Mouse (Mus musculus): ENCODE measurements around the gene Adgre1. TPM values are rescaled to one million over a fixed set of nuclear protein-coding genes. Genes with fewer than 3 reads are reported as not detected.

Gene Adgre1
- polyA plus RNA-seq, 1 experiment: not detected

DNA sequence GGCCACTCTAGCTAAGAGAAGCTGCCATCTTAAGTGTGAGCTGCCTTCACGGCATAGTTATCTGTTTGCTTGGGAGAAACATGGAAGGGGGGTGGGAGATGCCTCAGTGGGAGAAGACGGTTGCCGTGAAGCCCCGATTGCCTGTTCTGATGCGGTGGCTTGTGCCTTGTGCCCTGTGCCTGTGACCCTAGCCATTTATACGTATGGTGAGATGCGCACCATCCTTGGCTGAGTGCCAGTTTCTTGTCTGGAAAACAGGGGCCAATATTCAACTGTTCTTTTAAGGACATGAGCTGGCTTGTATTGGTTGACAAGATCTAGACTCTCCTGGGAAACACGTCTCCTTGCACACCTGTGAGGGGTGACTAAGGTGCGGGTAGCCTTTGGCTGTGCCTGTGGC, 7.4 kb upstream of the Adgre1 start:
- TF ChIP-seq POLR2A (IDR thresholded peaks at IDR 0.05; ENCODE audit: insufficient read depth, low read depth, low read length) (no peak), CTCF (IDR thresholded peaks at IDR 0.05; ENCODE audit: insufficient read depth, low read depth, low read length) (no peak)
- no peaks in the 10 kb centered on the region for H3K4me1 ChIP-seq (ENCODE audit: control insufficient read depth, insufficient read depth, low read length)
- no peak overlapping the region for H3K27ac ChIP-seq (ENCODE audit: insufficient read depth, low read depth, low read length)
- WGBS: 91% methylated on average over 9 of the region's 9 CpGs
- H3K4me3 ChIP-seq (ENCODE audit: insufficient read depth, low read depth, low read length): no peak overlapping the region

DNA sequence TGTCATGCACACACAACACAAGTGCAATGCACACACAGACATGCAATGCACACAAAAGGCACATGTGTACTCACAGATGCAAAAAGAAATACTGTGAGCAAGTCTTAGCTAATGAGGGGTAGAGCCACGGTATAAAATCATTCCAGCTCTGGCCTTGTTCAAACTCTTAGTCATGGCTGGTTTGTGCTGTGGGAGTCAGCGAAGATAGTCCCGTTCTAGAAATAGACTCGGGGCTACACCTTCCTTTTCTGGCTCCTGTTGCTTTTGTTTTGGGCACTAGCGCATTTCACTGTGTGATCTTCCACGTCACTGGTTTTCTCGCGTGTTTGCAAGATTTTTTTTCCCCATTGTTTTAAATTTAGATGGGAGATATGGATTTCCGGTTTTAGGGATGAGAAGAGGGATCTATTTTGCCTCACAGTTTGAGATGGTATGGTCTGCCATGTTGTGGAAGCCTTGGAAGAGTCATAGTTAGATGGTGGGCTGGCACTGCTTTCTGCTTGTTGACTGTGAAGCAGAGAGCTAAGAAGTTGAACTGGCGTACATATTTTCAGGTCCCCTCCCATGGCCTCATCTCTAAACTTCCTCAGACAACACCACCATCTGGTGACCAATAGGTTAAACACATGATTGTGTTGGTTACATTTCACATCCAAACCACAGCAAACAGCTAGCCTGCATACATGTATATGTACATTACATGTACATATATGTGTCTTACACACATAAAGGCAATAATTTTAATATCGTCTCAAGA, 1.2 kb downstream of the Adgre1 start:
- H3K27ac ChIP-seq (ENCODE audit: insufficient read depth, low read depth, low read length): no peak overlapping the region
- no peak overlapping the region for H3K4me3 ChIP-seq (ENCODE audit: insufficient read depth, low read depth, low read length)
- 72% methylated on average over 11 of the region's 11 CpGs for WGBS
- TF ChIP-seq CTCF (IDR thresholded peaks at IDR 0.05; ENCODE audit: insufficient read depth, low read depth, low read length) (no peak), POLR2A (IDR thresholded peaks at IDR 0.05; ENCODE audit: insufficient read depth, low read depth, low read length) (no peak)
- H3K4me1 ChIP-seq (ENCODE audit: control insufficient read depth, insufficient read depth, low read length): no peaks in the 10 kb centered on the region

Other genes starting within 250 kb of the Adgre1 start
- not detected in 2 replicates for gene Cd70, start 208.9 kb upstream of the Adgre1 start, polyA plus RNA-seq (2012; ENCODE audit: insufficient read depth, insufficient read length, low replicate concordance, missing spikeins)
- not detected in 2 replicates for gene Tnfsf14, start 164.5 kb upstream of the Adgre1 start, polyA plus RNA-seq (2012; ENCODE audit: insufficient read depth, insufficient read length, low replicate concordance, missing spikeins)
- gene C3, start 130.6 kb upstream of the Adgre1 start, polyA plus RNA-seq (2012; ENCODE audit: insufficient read depth, insufficient read length, low replicate concordance, missing spikeins): not detected in 2 replicates
- not detected in 2 replicates for gene Gpr108, start 110.2 kb upstream of the Adgre1 start, polyA plus RNA-seq (2012; ENCODE audit: insufficient read depth, insufficient read length, low replicate concordance, missing spikeins)
- not detected in 2 replicates for gene Trip10, start 109.2 kb upstream of the Adgre1 start, polyA plus RNA-seq (2012; ENCODE audit: insufficient read depth, insufficient read length, low replicate concordance, missing spikeins)
- 215 TPM in 1 of 2 replicates, not detected in the other for gene Vav1, start 79.6 kb upstream of the Adgre1 start, polyA plus RNA-seq (2012; ENCODE audit: insufficient read depth, insufficient read length, low replicate concordance, missing spikeins)
- gene Vmn2r120, start 186.8 kb downstream of the Adgre1 start, polyA plus RNA-seq (2012; ENCODE audit: insufficient read depth, insufficient read length, low replicate concordance, missing spikeins): not detected in 2 replicates

Data from olfactory bulb, adult 2 months (tissue).